Mouse (Mus musculus) heart, embryonic 16.5 days (tissue): ENCODE data around the gene Fam118a. TPM values are rescaled to one million over a fixed set of nuclear protein-coding genes. Genes with fewer than 3 reads are reported as not detected.
"Not testable (repeated sequence)": the region's sequence is repeated elsewhere in the genome, so short reads cannot be mapped to it uniquely, and the experiment has no call there.

Experiments
- ATAC-seq: fragments of 200-750 bp; cut with Nextera tagmentation; replicated peaks from 2 replicates; pipeline ENCODE4 v1.8.0; 2017; ENCODE audit warnings: moderate number of reproducible peaks; ENCODE audit not compliant: insufficient read depth, low FRiP score; ENCODE audit errors: extremely low read depth
- H3K27ac ChIP-seq: fragments of 300-500 bp; sonication (generic); 2 replicates; pipeline ENCODE4 v1.5.1; 2014; ENCODE audit warnings: mild to moderate bottlenecking, low read length, control low read depth, moderate library complexity
- H3K27me3 ChIP-seq: fragments of 300-500 bp; sonication (generic); 2 replicates; pipeline ENCODE4 v1.6.1; 2014; ENCODE audit warnings: low read length, mixed read lengths; ENCODE audit not compliant: control insufficient read depth, insufficient read depth
- H3K36me3 ChIP-seq: fragments of 300-500 bp; sonication (generic); 2 replicates; pipeline ENCODE4 v1.6.1; 2014; ENCODE audit not compliant: control insufficient read depth, insufficient read depth
- H3K4me1 ChIP-seq: fragments of 300-500 bp; sonication (generic); 2 replicates; pipeline ENCODE4 v1.6.1; 2014; ENCODE audit warnings: low read length, mixed read lengths; ENCODE audit not compliant: control insufficient read depth, insufficient read depth
- H3K4me2 ChIP-seq: fragments of 300-500 bp; sonication (generic); 2 replicates; pipeline ENCODE4 v1.6.1; 2014; ENCODE audit warnings: low read depth, mild to moderate bottlenecking, control low read depth, low read length
- H3K4me3 ChIP-seq: fragments of 300-500 bp; sonication (generic); 2 replicates; pipeline ENCODE4 v1.5.1; 2014; ENCODE audit warnings: mild to moderate bottlenecking, control low read depth, low read length
- H3K9ac ChIP-seq: fragments of 300-500 bp; sonication (generic); 2 replicates; pipeline ENCODE4 v1.6.1; 2014; ENCODE audit warnings: low read length, control low read depth
- H3K9me3 ChIP-seq: fragments of 300-500 bp; sonication (generic); replicated peaks from 2 replicates; pipeline ENCODE4 v1.6.1; 2016; ENCODE audit warnings: low read length; ENCODE audit not compliant: control insufficient read depth
- WGBS: fragments of 180-500 bp; shearing (Covaris S2); extraction: QIAGEN DNeasy Blood & Tissue Kit; methylation state at CpG from one replicate; pipeline ENCODE4 v1.1.7; 2014; 5-methylcytosine and 5-hydroxymethylcytosine counted together
- polyA plus RNA-seq: library from polyadenylated mRNA; unstranded; fragments of >200 nt; fragmentation: Nextera tagmentation; extraction: Ambion mirVana; gene quantifications from 2 replicates; pipeline ENCODE4 v1.2.1, GENCODE M21; 2015

The Fam118a gene
- polyA plus RNA-seq, 1 experiment from 2014 or later = 18.2 TPM

GRCm38 (mm10) chr15:85027740-85028139 is 1.0 kb upstream of the Fam118a start:
- 60% methylated on average over 4 of the region's 4 CpGs for WGBS
- no peak overlapping the region for H3K4me3 ChIP-seq
- no peaks in the 10 kb centered on the region; the same call in 1 of the 2 replicates for H3K4me1 ChIP-seq
- no peak overlapping the region for H3K9ac ChIP-seq
- H3K4me2 ChIP-seq = no peak overlapping the region
- ATAC-seq = no peak
- H3K9me3 ChIP-seq = no peaks in the 10 kb centered on the region
- H3K27ac ChIP-seq = no peak overlapping the region
- H3K36me3 ChIP-seq = no peaks in the 10 kb centered on the region
- no peaks in the 10 kb centered on the region for H3K27me3 ChIP-seq

GRCm38 (mm10) chr15:85030643-85031042 is 1.9 kb downstream of the Fam118a start:
- not testable (repeated sequence) for H3K4me1 ChIP-seq, H3K27ac ChIP-seq, H3K9ac ChIP-seq, H3K4me3 ChIP-seq, H3K9me3 ChIP-seq, H3K4me2 ChIP-seq, H3K36me3 ChIP-seq, H3K27me3 ChIP-seq, ATAC-seq
- WGBS = 33% methylated on average over 1 of the region's 1 CpGs

- Histone ChIP-seq H3K27me3 (no peaks in the 10 kb centered on the region), H3K9ac (no peak overlapping the region), H3K4me2 (no peak overlapping the region), H3K9me3 (no peaks in the 10 kb centered on the region), H3K4me3 (no peak overlapping the region), H3K36me3 (no peaks in the 10 kb centered on the region), H3K27ac (no peak overlapping the region), H3K4me1 (peaks cover 5% of the 10 kb centered on the region; the same call in 1 of the 2 replicates)
- WGBS = 40% methylated on average over 3 of the region's 3 CpGs
- ATAC-seq = no peak
These were observed 3.1 kb downstream of the Fam118a start for GRCm38 (mm10) chr15:85031866-85032265.

GRCm38 (mm10) chr15:85033916-85034315 is 5.2 kb downstream of the Fam118a start:
- H3K4me1 ChIP-seq = peaks cover 12% of the 10 kb centered on the region
- H3K27me3 ChIP-seq, H3K9me3 ChIP-seq, H3K36me3 ChIP-seq, H3K4me3 ChIP-seq, H3K4me2 ChIP-seq, H3K27ac ChIP-seq, ATAC-seq, H3K9ac ChIP-seq: not testable (repeated sequence)
- WGBS = 34% methylated on average over 7 of the region's 7 CpGs

DNA sequence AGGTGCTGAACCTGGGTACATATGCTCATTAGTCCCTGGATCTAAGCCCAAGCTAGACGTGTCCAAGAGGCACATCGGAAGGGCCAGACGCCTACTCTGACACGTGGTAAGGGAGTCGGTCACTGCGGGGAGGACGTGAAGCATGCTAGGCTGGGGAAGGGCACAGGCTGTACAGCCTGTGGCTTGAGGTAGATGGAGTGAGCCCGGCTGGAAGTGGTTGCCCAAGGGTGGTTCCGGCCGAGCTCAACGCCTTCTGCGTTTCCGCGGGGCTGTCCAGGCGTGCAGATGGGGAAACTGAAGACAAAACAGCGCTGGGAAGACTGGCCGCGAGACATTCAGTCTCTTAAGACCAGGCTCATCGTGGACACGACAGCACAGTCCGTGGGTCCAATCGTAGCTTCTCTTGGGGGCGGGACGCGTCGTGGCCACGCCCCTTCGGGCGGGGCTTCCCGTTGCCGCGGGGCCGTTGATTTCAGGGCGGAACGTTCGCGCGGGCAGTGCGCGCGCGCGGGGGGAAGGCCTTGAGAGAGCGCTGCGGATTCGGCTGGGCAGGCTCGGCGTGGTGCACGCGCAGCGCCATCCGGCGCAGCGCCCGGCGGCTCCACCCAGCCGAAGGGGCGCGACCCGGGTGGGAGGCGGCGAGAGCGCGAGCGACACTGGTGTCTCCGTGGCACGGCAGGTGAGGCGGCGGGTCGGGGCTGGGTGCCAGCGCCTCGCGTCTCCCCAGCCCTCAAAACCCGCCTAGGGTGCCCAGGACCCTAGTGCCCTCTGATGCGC is 8.0 kb downstream of the Fam118a start:
- H3K9me3 ChIP-seq = no peaks in the 10 kb centered on the region
- peak overlapping the region; percentile 88 for H3K9ac ChIP-seq
- under 1% methylated on average over 73 of the region's 75 CpGs for WGBS
- H3K27ac ChIP-seq = peak overlapping the region; percentile 70
- peak overlapping the region; percentile 87 for H3K4me2 ChIP-seq
- H3K4me3 ChIP-seq = peak overlapping the region; percentile 79
- H3K27me3 ChIP-seq = no peaks in the 10 kb centered on the region
- no peaks in the 10 kb centered on the region for H3K36me3 ChIP-seq
- ATAC-seq = peak; percentile 92
- peaks cover 23% of the 10 kb centered on the region for H3K4me1 ChIP-seq

GRCm38 (mm10) chr15:85037343-85037690 is 8.6 kb downstream of the Fam118a start:
- no peak for ATAC-seq
- Histone ChIP-seq H3K36me3 (no peaks in the 10 kb centered on the region), H3K9ac (peak overlapping the region; percentile 88), H3K4me3 (peak overlapping the region; percentile 79), H3K4me2 (peak overlapping the region; percentile 87), H3K27me3 (no peaks in the 10 kb centered on the region), H3K9me3 (no peaks in the 10 kb centered on the region), H3K27ac (peak overlapping the region; percentile 24), H3K4me1 (peaks cover 29% of the 10 kb centered on the region)
- 3% methylated on average over 8 of the region's 8 CpGs for WGBS

- no peaks in the 10 kb centered on the region for H3K9me3 ChIP-seq
- no peak for ATAC-seq
- peak overlapping the region; percentile 80 for H3K27ac ChIP-seq
- no peaks in the 10 kb centered on the region for H3K27me3 ChIP-seq
- peaks cover 8% of the 10 kb centered on the region; the same call in 1 of the 2 replicates for H3K36me3 ChIP-seq
- H3K4me3 ChIP-seq = no peak overlapping the region
- WGBS = 61% methylated on average over 10 of the region's 10 CpGs
- H3K4me2 ChIP-seq = no peak overlapping the region
- peaks cover 31% of the 10 kb centered on the region for H3K4me1 ChIP-seq
- peak overlapping the region; percentile 10; the same call in 1 of the 2 replicates for H3K9ac ChIP-seq
These were observed 12.9 kb downstream of the Fam118a start for GRCm38 (mm10) chr15:85041546-85042225.

DNA sequence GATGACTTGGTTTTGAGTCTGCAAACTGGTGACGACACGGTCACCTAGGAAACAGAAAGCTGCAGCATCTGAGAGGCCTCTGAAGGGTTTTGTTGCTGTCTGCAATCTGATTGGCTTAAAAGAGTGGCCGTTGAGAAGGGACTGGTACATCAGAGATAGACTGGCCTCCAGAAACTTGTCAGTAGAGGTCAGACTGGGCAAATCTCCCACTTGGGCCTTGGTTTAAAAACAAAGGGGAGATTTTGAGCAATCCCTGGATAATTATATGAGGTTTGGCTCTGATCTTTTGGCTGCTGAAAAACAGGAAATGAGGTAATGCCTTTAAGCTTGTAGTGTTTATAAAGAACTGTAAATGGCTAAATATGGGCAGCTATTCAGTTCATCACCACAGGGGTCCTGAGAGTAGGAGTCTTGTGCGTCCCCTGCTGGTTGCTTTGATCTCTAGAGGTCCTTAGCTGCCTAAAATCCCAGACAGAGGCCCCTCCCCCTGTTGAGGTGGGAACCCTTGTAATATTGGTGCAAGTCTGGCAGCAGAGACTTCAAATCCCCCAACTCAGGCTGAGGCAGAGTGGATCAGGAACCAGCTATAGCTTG is 13.7 kb downstream of the Fam118a start:
- H3K4me1 ChIP-seq = peaks cover 29% of the 10 kb centered on the region
- H3K27me3 ChIP-seq = no peaks in the 10 kb centered on the region
- H3K9me3 ChIP-seq = no peaks in the 10 kb centered on the region
- H3K36me3 ChIP-seq = peaks cover 8% of the 10 kb centered on the region; the same call in 1 of the 2 replicates
- H3K27ac ChIP-seq = peak overlapping the region; percentile 80
- no peak overlapping the region for H3K4me2 ChIP-seq
- peak; percentile 80 for ATAC-seq
- peak overlapping the region; percentile 1; the same call in 1 of the 2 replicates for H3K9ac ChIP-seq
- no peak overlapping the region for H3K4me3 ChIP-seq
- WGBS = 14% methylated on average over 4 of the region's 4 CpGs

GRCm38 (mm10) chr15:85043116-85043515 is 14.4 kb downstream of the Fam118a start:
- ATAC-seq = no peak
- Histone ChIP-seq H3K4me2 (0 out of 2 replicates have a peak overlapping the region, but pooled peaks have one; percentile 8), H3K4me1 (peaks cover 26% of the 10 kb centered on the region), H3K9me3 (no peaks in the 10 kb centered on the region), H3K4me3 (no peak overlapping the region), H3K9ac (peak overlapping the region; percentile 48), H3K36me3 (peaks cover 8% of the 10 kb centered on the region), H3K27ac (peak overlapping the region; percentile 66), H3K27me3 (no peaks in the 10 kb centered on the region)
- WGBS = 45% methylated on average over 5 of the region's 5 CpGs
